Mouse (Mus musculus): ENCODE data around the gene Egln3. TPM values are rescaled to one million over a fixed set of nuclear protein-coding genes. Genes with fewer than 3 reads are reported as not detected.
A peak's percentile ranks its signal among the peaks of the same experiment; 100 is the strongest.

The Egln3 gene
- polyA plus RNA-seq, 1 experiment from 2014 or later, result 14.5 TPM

GRCm38 (mm10) chr12:54187812-54188600 is 15.7 kb downstream of the Egln3 start:
- Histone ChIP-seq H3K27me3 (ENCODE audit: control insufficient read depth, insufficient read depth, low read length) (peaks cover 10% of the 10 kb centered on the region; the same call in 1 of the 2 replicates), H3K9ac (ENCODE audit: low read depth, low read length) (no peak overlapping the region), H3K4me1 (ENCODE audit: control insufficient read depth, insufficient read depth, low read length) (peaks cover 10% of the 10 kb centered on the region), H3K36me3 (ENCODE audit: control insufficient read depth, insufficient read depth, low read length) (no peaks in the 10 kb centered on the region), H3K4me2 (replicated peaks; ENCODE audit: low read depth, low read length) (no peak overlapping the region), H3K9me3 (ENCODE audit: control insufficient read depth, low read length) (no peaks in the 10 kb centered on the region), H3K27ac (ENCODE audit: low read depth, low read length) (peak overlapping the region; percentile 55; the same call in 1 of the 2 replicates), H3K4me3 (ENCODE audit: low read length) (no peak overlapping the region)
- ATAC-seq (ENCODE audit: low FRiP score, low TSS enrichment), result no peak
- 63% methylated on average over 17 of the region's 17 CpGs for WGBS

DNA sequence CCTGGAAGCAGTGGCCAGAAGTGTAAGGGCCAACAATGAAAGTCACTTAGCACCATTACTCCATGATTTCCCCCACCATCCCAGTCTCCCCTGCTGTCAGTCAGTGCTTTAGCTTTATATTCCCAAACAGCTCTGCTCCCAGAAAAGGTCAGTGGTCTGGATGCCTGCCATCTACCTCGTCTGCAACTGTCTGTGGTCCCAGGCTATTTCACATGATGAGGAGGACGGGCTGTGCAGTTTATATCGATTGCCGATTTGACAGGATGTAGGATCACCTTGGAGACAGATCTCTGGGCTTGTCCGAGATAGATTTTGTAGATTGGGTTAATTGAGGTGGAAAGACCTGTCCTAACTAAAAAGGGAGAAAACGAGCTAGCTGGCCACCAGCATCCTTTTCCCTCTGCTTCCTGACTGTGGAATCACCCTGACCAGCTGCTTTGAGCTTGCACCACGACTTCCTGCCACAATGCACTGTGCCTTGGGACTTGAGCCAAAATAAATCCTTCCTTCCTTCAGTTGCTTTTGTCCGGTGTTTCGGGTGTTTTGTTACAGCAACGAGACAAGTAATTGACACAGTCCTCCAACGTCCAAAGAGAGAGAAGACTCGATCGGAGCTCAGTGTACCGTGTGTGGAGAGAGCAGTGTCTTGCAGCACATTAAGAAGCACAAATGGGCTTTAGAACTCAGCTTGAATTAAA is 16.6 kb downstream of the Egln3 start:
- no peaks in the 10 kb centered on the region for H3K9me3 ChIP-seq (ENCODE audit: control insufficient read depth, low read length)
- no peak overlapping the region for H3K4me3 ChIP-seq (ENCODE audit: low read length)
- no peak overlapping the region for H3K9ac ChIP-seq (ENCODE audit: low read depth, low read length)
- peak overlapping the region; percentile 55; the same call in 1 of the 2 replicates for H3K27ac ChIP-seq (ENCODE audit: low read depth, low read length)
- H3K4me1 ChIP-seq (ENCODE audit: control insufficient read depth, insufficient read depth, low read length), result peaks cover 10% of the 10 kb centered on the region
- 36% methylated on average over 14 of the region's 14 CpGs for WGBS
- peaks cover 10% of the 10 kb centered on the region; the same call in 1 of the 2 replicates for H3K27me3 ChIP-seq (ENCODE audit: control insufficient read depth, insufficient read depth, low read length)
- H3K36me3 ChIP-seq (ENCODE audit: control insufficient read depth, insufficient read depth, low read length), result no peaks in the 10 kb centered on the region
- no peak for ATAC-seq (ENCODE audit: low FRiP score, low TSS enrichment)
- H3K4me2 ChIP-seq (replicated peaks; ENCODE audit: low read depth, low read length), result no peak overlapping the region

DNA sequence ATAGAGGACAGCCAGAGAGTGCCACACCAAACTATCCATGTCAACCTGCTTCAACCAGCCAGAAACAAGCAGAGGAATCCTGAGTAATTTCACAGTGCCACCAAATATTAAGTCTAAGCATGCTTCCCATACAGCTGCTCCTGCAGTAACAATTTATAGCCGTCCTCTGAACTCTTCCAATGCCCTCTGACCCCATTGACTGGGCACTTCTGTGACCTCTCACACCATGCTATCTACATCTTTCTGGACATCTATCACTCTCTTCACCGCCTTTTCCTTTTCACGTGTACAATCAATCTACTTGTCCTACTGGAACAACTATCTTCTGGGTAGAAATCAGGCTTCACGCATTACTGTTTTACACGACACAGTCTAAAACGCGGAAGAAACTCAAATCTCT is 19.4 kb downstream of the Egln3 start:
- peaks cover 10% of the 10 kb centered on the region; the same call in 1 of the 2 replicates for H3K27me3 ChIP-seq (ENCODE audit: control insufficient read depth, insufficient read depth, low read length)
- no peaks in the 10 kb centered on the region; the same call in 1 of the 2 replicates for H3K36me3 ChIP-seq (ENCODE audit: control insufficient read depth, insufficient read depth, low read length)
- H3K4me1 ChIP-seq (ENCODE audit: control insufficient read depth, insufficient read depth, low read length), result 0 out of 2 replicates have a peak, but pooled peaks cover 3% of the 10 kb centered on the region
- ATAC-seq (ENCODE audit: low FRiP score, low TSS enrichment), result no peak
- WGBS, result 50% methylated on average over 7 of the region's 7 CpGs
- H3K4me2 ChIP-seq (replicated peaks; ENCODE audit: low read depth, low read length), result no peak overlapping the region
- no peak overlapping the region for H3K4me3 ChIP-seq (ENCODE audit: low read length)
- no peak overlapping the region for H3K9ac ChIP-seq (ENCODE audit: low read depth, low read length)
- H3K27ac ChIP-seq (ENCODE audit: low read depth, low read length), result no peak overlapping the region
- H3K9me3 ChIP-seq (ENCODE audit: control insufficient read depth, low read length), result no peaks in the 10 kb centered on the region

- ATAC-seq (ENCODE audit: low FRiP score, low TSS enrichment), result no peak
- Histone ChIP-seq H3K27me3 (ENCODE audit: control insufficient read depth, insufficient read depth, low read length) (peaks cover under 1% of the 10 kb centered on the region; the same call in 1 of the 2 replicates), H3K4me3 (ENCODE audit: low read length) (no peak overlapping the region), H3K4me1 (ENCODE audit: control insufficient read depth, insufficient read depth, low read length) (no peaks in the 10 kb centered on the region), H3K9ac (ENCODE audit: low read depth, low read length) (no peak overlapping the region), H3K27ac (ENCODE audit: low read depth, low read length) (no peak overlapping the region), H3K4me2 (replicated peaks; ENCODE audit: low read depth, low read length) (no peak overlapping the region), H3K9me3 (ENCODE audit: control insufficient read depth, low read length) (no peaks in the 10 kb centered on the region), H3K36me3 (ENCODE audit: control insufficient read depth, insufficient read depth, low read length) (no peaks in the 10 kb centered on the region; the same call in 1 of the 2 replicates)
- WGBS, result 78% methylated on average over 3 of the region's 3 CpGs
These were observed 25.3 kb downstream of the Egln3 start for GRCm38 (mm10) chr12:54178323-54178722.

DNA sequence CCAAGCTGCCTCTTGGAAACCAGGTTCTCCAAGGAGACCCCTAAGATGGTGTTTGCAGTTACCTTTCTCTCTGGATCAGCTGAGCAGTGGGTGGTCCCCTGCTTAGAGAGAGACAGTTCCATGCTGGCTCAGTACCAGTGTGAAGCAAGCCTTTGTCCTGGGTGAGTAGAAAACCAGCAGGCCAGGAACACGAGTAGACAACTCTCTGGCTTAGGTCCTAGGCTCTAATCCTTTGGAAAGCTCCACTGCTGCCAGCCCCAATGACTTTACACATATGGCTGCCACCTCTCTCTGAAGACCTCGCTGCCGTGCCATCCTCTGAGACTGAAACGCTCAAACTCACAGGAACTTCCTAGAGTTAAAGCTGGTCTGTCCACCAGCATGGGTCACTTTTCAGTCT is 34.9 kb downstream of the Egln3 start:
- Histone ChIP-seq H3K9me3 (ENCODE audit: control insufficient read depth, low read length) (no peaks in the 10 kb centered on the region), H3K27me3 (ENCODE audit: control insufficient read depth, insufficient read depth, low read length) (no peaks in the 10 kb centered on the region; the same call in 1 of the 2 replicates), H3K4me3 (ENCODE audit: low read length) (no peak overlapping the region), H3K27ac (ENCODE audit: low read depth, low read length) (no peak overlapping the region), H3K36me3 (ENCODE audit: control insufficient read depth, insufficient read depth, low read length) (no peaks in the 10 kb centered on the region), H3K9ac (ENCODE audit: low read depth, low read length) (no peak overlapping the region), H3K4me1 (ENCODE audit: control insufficient read depth, insufficient read depth, low read length) (no peaks in the 10 kb centered on the region), H3K4me2 (replicated peaks; ENCODE audit: low read depth, low read length) (no peak overlapping the region)
- no peak for ATAC-seq (ENCODE audit: low FRiP score, low TSS enrichment)
- 93% methylated on average over 4 of the region's 4 CpGs for WGBS

DNA sequence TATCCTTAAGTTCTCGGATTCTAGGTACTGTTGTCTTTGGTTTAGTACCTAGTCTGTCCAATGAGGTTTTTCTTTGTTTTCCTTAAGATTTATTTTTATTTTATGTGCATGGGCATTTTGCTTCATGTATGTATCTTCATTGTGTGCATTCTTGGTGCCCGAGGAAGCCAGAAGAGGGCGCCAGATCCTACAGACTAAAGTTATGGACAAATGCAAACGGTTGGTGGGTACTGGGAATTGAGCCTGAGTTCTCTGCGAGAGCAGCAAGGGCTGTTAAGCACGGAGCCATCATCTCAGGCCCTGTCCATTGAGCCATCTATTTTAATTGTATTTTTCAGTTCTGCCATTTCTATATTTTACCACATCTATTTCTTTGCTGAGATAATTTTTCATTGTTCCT is 35.9 kb downstream of the Egln3 start:
- no peak for ATAC-seq (ENCODE audit: low FRiP score, low TSS enrichment)
- H3K9me3 ChIP-seq (ENCODE audit: control insufficient read depth, low read length), result no peaks in the 10 kb centered on the region
- H3K4me3 ChIP-seq (ENCODE audit: low read length), result no peak overlapping the region
- H3K4me2 ChIP-seq (replicated peaks; ENCODE audit: low read depth, low read length), result no peak overlapping the region
- no peaks in the 10 kb centered on the region for H3K36me3 ChIP-seq (ENCODE audit: control insufficient read depth, insufficient read depth, low read length)
- no peak overlapping the region for H3K9ac ChIP-seq (ENCODE audit: low read depth, low read length)
- no peaks in the 10 kb centered on the region; the same call in 1 of the 2 replicates for H3K27me3 ChIP-seq (ENCODE audit: control insufficient read depth, insufficient read depth, low read length)
- no peak overlapping the region for H3K27ac ChIP-seq (ENCODE audit: low read depth, low read length)
- WGBS, result 86% methylated on average over 6 of the region's 6 CpGs
- peaks cover 5% of the 10 kb centered on the region; the same call in 1 of the 2 replicates for H3K4me1 ChIP-seq (ENCODE audit: control insufficient read depth, insufficient read depth, low read length)

- Histone ChIP-seq H3K36me3 (ENCODE audit: control insufficient read depth, insufficient read depth, low read length) (no peaks in the 10 kb centered on the region), H3K9me3 (ENCODE audit: control insufficient read depth, low read length) (no peaks in the 10 kb centered on the region), H3K27me3 (ENCODE audit: control insufficient read depth, insufficient read depth, low read length) (no peaks in the 10 kb centered on the region; the same call in 1 of the 2 replicates), H3K4me1 (ENCODE audit: control insufficient read depth, insufficient read depth, low read length) (peaks cover 8% of the 10 kb centered on the region; the same call in 1 of the 2 replicates), H3K4me2 (replicated peaks; ENCODE audit: low read depth, low read length) (no peak overlapping the region), H3K4me3 (ENCODE audit: low read length) (no peak overlapping the region), H3K27ac (ENCODE audit: low read depth, low read length) (no peak overlapping the region), H3K9ac (ENCODE audit: low read depth, low read length) (no peak overlapping the region)
- 28% methylated on average over 6 of the region's 6 CpGs for WGBS
- ATAC-seq (ENCODE audit: low FRiP score, low TSS enrichment), result no peak
These were observed 39.0 kb downstream of the Egln3 start for GRCm38 (mm10) chr12:54164724-54165050.

GRCm38 (mm10) chr12:54164040-54164723 is 39.5 kb downstream of the Egln3 start:
- Histone ChIP-seq H3K9me3 (ENCODE audit: control insufficient read depth, low read length) (no peaks in the 10 kb centered on the region), H3K36me3 (ENCODE audit: control insufficient read depth, insufficient read depth, low read length) (no peaks in the 10 kb centered on the region), H3K27ac (ENCODE audit: low read depth, low read length) (no peak overlapping the region), H3K9ac (ENCODE audit: low read depth, low read length) (no peak overlapping the region), H3K4me1 (ENCODE audit: control insufficient read depth, insufficient read depth, low read length) (peaks cover 8% of the 10 kb centered on the region; the same call in 1 of the 2 replicates), H3K4me2 (replicated peaks; ENCODE audit: low read depth, low read length) (no peak overlapping the region), H3K27me3 (ENCODE audit: control insufficient read depth, insufficient read depth, low read length) (no peaks in the 10 kb centered on the region; the same call in 1 of the 2 replicates), H3K4me3 (ENCODE audit: low read length) (no peak overlapping the region)
- 38% methylated on average over 9 of the region's 9 CpGs for WGBS
- ATAC-seq (ENCODE audit: low FRiP score, low TSS enrichment), result no peak
